Mouse (Mus musculus) gastrocnemius, postnatal 25 days (tissue): ENCODE results near the gene Lrrc51. TPM values are rescaled to one million over a fixed set of nuclear protein-coding genes. Genes with fewer than 3 reads are reported as not detected.
"Not testable (repeated sequence)": the region's sequence is repeated elsewhere in the genome, so short reads cannot be mapped to it uniquely, and the experiment has no call there.

Experiments used
- DNase-seq: peaks from one replicate; pipeline ENCODE4 v3.0.0; 2022
- long read RNA-seq, 2 experiments: library from polyadenylated mRNA; stranded (forward); transcript quantifications; one replicate each; pipeline ENCODE4 v2.0.0; 2021
- total RNA-seq, 2 experiments: library from RNA; stranded (reverse); gene quantifications; 1 replicate in 1 of 2; 2 replicates in 1 of 2; pipeline ENCODE4 v1.2.3; 2021

The Lrrc51 gene
- total RNA-seq = 1 to 10 TPM; 3.0 to 4.2 TPM
- long read RNA-seq, experiment 1, partial matches to known transcripts = 0 of 9 reads
- long read RNA-seq, experiment 1, other reads (novel, unspliced or antisense) = 7 of 9 reads
- long read RNA-seq, experiment 2, partial matches to known transcripts = 0 of 5 reads
- long read RNA-seq, experiment 2, other reads (novel, unspliced or antisense) = 4 of 5 reads

DNA sequence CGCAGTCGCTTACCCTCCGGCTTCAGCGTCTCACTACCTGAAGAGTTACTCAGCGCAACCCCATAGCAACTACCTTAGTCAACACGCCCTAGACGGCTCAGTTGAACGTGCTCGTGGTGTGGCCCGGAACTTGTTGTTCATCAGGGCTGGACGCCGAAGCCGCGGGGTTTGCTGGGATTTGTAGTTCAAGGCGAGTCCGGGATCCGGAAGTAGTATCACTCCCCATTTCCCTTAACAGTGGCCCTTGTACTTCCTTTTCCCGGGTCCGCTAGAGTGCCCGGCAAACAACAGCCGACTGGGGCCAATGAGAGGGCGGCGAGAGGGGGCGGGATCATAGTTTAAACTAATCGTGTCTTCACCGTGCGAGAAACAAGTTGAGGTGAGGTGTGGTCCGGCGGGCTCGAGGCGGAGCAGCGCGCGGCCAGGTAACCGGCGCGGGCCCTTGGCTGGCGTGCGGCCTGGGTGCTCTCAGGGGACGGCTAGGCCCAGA is at the start of gene Lrrc51, which contains the start of gene Numa1:
Gene Lrrc51 (minus strand): TSS at position 145 of the 490 bp plus-strand sequence.
Gene Numa1 (plus strand): TSS at position 361 of the 490 bp plus-strand sequence.
- DNase-seq = peak; percentile 95

DNA sequence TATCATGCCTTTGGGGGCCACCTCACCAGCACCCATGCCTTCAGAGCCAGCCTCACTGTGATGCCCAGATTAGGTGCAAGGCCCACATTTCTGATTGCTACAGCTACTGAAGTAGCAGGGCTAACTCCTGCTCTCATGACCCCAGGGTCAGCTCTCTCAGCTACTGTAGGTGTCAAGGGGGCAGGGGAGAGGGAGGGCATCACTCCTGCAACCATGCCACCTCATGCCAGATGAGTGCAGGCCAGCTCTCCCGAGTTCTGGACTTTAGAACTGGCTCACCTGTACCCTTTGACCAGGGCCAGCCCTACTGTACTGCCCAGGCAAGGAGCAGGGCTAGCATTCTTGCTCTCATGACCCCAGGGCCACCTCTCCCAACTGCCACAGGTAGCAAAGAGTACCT is 49.0 kb upstream of the Lrrc51 start:
- DNase-seq = no peak

DNA sequence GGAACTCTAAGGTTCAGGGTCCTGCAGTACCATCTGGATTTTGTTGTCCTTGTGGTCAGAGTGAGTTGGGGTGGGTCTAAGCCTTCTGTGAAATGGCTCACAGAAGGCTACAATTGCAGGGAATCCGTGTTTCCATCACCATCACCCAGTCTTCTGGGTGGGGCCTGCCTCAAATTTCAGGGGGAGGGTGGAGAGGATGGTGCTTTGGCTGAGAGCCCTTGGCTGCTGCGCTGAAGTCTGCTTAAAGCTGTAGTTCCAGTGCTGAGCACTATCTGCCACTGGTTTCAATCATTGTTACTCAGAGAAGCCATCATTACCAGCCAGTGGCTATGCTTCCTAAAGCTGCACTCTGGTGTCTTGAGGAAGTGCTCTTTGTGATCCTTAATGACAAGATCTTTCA is 40.8 kb upstream of the Lrrc51 start:
- peak; percentile 67 for DNase-seq

DNA sequence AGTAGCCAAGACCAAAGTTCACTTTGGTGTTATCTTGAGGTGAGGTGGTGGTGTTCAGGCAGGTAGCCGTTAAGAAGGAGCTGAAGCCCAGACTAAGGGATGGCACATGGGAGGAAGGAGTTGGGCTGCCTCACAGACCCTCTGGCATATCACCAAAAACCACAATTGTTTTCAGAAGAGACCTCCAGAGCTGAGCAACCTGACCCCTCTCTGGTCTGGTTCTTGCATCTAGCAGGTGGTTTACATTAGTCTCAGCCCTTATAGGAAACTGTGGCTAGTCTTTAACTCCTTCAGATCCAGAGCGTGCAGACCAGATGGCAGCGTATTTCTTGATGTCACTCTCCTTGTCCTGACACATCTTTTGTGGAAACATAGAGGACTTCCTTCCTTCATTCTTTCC is 40.0 kb upstream of the Lrrc51 start:
- no peak for DNase-seq

DNA sequence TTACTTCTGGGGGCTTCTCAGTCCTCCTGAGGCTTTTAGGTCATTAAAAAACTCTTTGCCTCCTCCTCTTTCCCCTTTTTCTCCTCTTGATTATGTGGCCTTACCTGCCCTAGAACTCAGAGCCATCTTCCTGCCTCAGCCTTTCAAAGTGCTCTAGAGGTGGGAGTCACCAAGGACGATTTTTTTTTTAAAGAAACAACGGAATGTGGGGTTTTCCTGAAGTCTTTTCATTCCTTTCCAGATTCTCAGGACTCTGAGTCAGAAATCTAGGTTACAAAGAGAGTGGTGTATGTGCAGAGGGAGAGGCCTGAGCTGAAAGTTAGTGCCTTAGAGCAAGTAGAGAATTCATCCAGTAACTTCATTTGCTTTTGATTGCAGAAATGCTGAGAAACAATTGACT is 38.0 kb upstream of the Lrrc51 start:
- DNase-seq = no peak

DNA sequence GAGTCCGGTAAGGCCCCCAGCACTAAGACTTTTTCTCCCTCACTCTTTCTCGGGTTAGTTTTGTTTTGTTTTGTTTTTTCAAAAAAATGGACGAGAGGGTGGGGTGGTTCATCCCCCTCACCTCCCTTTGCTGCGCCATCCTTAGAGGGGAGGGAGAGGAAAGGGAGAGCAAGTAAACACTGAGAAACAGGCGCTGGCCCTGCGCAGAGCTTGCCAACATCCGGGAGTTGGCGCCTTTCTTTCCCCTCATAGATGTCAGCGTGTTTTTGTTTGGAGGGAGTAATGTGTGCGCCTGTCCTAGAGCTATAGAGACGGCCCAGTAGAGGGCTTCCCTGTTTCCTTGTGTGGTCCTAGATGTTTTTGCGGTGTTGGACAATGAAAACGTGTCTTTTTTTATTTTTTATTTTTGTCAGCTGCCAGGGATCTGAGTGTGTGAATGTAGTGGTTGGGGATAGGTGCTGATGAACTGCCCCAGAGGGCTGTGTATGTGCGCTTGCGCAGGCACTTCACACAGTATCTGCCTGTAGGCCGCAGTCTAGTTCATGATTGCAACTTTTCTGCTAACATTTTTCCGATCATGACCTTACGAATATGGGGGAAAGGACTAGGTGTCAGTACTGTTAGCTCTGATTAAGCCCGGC is 37.2 kb upstream of the Lrrc51 start:
- peak; percentile 78 for DNase-seq

DNA sequence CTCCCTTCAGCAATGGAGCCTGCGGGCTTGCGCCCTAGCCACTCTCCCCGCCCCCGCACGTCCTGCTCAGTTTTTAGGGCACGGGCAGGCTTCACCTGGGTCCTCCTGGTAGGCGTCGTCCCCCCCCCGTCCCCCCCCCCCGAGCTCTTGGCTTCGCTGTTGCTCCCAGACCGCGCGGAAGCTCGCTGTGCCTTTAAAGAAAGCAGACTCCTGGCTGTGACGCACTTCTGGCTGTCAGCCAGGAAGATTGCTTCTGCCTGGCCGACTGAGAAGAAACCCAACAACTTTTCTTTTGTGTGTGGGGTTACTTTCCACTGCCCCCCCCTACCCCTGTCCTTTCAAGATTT is 36.7 kb upstream of the Lrrc51 start:
- DNase-seq = peak; percentile 86

DNA sequence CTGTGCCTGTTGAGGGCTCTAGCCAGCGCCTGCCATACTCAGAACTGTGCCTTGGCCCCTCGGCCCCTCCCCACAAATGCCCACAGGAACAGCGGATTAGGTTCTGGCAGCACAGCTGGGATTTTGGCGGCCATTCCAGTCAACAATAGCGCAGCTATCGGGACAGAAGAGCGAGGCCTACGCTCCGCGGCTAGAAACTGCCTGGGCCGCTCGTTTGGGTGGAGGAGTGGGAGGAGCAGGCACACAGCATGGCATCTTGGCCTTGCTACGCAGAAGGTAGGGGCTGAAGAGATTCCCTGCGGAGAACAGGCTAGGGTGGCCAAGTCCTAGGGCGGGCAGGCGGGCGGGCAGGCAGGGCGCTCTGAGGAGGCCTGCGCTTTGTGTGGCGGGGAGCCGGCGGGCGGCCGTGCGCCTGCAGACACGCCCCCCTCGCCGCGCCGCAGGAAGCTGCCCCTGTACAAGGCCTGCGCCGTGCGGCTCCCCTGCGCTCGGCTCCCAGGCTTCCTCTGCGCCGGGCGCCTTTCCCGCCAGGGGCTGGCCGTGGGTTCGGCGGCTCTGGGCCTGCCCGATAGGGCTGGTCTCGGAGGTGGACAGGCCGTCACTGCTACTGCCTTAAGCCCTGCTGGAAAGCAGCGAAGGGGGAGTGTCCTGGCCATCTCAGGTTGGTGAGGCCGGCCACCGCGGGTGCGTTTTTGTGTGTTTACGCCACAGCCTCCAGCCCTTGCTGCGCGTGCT is 36.2 kb upstream of the Lrrc51 start:
- DNase-seq = peak; percentile 87

DNA sequence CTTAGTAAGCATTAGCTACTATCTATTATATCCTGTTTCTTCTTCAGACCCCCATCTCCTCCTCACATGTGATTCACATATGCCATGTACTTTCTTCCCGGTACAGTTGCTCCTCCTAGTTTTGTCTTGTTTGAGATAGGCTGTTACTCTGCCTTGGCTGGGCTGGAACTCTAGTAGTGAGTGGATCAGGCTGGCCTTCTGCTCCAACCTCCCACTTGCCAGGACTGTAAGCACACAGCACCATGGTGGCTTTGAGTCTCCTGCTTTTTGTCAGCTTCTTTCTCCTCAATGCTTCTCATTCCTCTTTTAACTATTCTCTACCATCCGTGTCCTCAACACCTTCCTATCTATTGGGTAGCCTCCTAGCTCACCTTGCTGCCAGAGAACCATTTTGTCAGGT is 35.1 kb upstream of the Lrrc51 start:
- DNase-seq = no peak

DNA sequence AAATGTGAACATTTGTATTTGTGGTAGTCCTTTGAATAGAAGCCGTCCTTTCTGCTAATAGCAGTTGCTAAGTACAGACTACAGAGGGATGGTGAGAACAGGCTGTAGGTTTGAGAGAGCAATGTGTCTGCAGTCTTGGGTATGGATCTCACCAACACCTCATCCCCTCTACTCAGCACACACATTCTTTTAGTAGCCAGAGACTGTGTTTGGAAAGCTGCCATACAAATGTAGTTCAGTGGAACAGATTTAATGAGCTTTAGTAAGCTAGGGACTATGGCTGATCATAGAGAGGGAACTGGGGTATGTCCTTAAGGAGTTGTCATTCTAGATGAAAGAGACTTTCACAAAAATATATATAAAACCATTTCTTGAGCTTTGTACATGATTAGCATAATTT is 33.6 kb upstream of the Lrrc51 start:
- DNase-seq = no peak

DNA sequence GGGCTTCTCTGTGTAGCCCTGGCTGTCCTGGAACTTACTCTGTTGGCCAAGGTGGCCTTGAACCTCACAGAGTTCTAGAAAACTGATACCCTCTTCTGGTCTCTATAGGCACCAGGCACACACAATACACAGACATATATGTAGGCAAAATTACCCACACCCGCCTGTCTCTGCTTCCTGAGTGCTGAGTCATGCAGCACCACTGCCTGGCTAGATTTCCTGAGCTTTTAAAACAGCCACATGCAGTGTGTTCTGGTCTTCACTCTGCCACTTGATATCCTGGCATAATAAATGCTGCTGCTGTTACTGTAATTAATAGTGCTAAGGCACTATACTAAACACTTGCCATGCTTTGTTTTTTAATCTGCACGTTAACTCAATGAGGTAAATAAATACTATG is 31.9 kb upstream of the Lrrc51 start:
- DNase-seq = no peak

DNA sequence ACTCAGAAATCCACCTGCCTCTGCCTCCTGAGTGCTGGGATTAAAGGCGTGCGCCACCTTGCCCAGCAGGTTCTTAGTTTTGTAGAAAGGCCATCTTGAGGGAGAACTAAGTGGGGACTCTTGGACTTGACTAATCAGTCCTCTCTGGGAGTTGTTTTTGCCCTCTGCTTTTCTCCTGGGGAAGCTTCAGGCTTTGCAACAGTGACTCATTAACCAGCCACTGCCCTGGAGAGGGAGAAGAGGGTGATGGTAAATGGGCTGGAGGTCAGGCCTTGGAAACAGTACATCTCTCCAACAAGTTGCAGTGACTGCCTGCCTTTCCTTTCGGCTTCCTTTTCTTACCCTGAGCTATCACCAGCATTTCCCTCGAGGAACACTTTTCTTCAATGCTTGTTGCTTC is 30.9 kb upstream of the Lrrc51 start:
- no peak for DNase-seq

DNA sequence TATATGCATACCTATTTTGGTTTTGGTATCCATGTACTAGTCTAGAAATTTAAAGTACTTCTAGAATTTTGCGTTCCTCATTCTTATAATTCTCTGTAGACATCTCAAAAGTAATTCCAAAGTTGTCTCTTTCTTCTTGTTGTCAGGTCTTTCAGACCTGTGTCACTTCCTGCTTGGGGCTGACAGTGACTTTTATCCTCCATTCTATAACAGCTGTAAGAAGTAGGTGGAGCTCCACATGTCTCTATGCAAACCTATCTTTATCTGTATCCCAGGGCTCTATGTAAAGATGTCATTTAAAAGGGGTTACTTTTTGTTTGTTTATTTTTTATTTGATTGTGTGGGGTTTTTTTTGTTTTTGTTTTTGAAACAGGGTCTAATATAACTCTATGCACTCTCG is 29.9 kb upstream of the Lrrc51 start:
- no peak for DNase-seq

DNA sequence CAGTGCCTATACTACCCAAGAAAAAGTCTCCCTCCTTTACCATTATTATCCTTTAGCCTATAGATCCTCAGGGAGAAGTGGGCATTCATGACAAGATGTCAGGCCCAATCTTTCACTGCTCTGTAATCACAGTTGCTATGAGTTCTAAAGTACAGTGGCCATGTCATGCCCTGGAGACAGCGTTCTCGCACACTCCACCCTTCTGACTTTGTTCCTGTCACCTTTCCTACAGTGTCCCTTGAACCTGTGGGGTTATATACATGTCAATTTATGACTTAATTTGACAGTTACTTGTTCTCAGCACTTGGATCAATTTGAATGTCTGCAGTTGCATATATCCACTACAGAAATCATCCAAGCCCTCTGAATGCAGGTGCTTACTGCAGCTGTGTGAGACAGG is 29.1 kb upstream of the Lrrc51 start:
- DNase-seq = no peak

DNA sequence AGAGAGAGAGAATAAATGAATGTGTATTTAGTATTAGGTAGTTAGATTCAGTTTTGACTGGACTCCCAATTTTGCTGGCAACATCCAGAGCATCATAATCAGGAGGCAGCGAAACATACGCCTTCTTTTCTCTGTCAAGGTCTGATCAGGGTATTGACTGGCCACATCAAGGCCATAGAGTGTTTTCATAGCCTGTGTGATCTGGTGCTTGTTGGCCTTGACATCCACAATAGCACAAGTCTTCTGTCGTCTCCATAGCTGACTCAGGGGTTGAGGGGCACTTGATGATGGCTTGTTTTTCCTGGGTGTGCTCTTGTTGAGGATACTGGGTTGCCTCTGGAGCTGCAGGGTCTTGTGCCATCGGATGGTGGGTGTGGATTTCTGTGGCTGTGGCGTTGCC is 23.2 kb upstream of the Lrrc51 start:
- DNase-seq = no peak

DNA sequence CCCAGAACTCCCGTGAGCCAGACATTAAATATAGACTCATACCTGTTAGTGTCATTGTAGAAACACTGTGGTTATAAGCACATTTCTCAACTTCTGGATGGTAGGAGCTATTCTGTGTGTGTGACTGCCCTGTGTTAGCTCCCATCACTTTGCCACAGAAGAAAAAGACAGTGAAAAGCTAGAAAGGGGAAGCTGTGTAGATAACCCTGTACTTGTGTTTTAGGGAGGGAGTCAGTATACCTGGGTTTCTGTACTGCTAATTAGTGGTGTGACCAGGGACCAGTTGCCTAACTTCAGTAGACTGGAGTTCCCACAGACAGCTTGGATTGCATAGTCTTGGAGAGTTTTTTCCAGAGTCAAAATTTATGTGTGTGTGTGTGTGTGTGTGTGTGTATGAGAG is 22.8 kb upstream of the Lrrc51 start:
- no peak for DNase-seq

DNA sequence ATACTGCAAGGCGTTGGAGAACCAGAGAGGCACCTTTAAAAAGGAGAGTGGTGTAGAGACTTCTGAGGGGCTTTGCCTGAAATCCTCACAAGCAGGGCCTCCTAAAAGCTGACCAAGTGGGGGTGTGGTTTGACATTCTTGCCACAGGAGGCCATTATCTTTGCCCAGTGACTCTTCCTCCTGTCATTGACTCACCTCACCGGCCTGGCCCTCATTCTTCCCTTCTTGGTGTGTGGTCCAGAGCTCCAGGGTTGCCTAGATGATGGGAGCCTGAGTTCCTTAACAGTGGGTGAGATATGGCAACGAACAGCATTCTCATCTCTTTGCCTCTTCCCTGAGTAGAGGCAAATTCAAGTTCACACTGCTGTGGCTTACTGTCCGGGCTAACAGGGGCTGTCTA is 22.2 kb upstream of the Lrrc51 start:
- DNase-seq = no peak

DNA sequence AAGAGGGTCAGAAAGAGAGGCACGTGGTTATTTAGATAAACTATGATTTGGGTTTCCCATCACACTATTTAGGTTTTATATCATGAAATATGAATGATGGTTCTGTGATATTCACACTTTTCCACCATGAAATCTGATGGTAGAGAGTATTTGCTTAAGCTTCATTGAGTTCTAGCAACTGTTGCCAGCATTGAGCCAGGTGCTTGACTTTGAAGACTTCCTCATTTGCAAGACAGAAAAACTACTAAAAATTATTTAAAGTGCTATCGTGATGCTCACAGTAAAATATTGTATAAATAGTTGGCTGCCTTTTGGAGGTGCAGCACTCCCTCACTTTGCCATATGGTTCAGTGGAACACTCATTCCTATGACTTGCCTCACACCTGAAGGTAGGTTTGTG is 21.6 kb upstream of the Lrrc51 start:
- no peak for DNase-seq

DNA sequence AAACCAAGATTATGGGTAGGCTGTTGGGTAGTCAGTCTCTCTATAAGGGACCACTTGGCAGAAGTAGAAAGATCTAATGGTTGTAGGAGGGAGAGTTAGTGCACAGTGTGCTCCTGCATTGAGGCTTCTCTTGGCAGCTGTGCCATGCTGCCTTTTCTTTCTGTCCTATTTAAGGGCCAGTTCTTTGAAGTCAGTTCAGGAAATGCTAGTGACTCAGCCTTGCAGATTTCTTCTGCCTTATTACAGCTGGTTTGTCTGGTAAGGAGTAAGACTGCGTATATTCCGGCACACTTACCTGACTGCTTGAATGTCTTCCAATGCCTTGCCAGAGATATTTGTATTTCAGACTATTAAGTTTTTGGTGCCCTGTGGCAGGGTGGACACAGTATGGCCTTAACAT is 20.5 kb upstream of the Lrrc51 start:
- no peak for DNase-seq

DNA sequence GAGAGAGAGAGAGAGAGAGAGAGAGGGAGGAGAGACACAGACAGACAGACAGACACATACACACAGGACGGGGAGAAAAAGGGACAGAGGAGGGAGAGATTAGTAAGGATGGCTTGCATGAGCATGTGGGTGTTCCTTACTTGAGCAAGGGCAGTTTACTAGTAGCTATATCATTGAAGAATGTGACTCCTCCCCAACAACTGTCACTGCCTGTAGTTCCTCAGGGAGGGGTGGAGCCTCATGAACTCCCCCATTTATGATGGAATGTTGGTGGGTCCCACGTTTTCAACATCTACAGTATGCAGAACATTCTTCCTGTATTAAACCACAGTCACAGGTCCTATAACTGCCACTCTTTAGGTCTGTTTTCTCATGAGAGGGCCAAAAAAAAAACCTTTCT is 18.4 kb upstream of the Lrrc51 start:
- DNase-seq = no peak

DNA sequence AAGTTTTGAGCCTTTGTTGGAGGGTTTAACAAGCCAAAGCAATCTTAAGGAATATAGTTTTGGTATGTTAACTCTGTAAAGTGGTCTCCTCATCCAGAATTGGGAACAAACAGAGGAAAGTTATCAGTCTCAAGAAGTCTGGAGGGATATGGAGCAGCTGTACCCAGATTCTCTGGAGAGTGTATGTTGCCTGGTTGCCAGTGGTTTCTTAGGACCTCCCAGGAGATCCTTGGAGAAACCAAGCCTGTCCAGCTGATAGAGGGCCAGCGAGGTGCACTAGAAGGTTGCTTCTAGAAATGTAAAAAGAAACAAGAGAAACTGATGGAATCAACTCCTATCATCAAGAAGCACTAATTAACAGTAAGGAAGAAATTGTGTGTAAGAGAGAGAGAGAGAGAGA is 18.0 kb upstream of the Lrrc51 start:
- DNase-seq = no peak

DNA sequence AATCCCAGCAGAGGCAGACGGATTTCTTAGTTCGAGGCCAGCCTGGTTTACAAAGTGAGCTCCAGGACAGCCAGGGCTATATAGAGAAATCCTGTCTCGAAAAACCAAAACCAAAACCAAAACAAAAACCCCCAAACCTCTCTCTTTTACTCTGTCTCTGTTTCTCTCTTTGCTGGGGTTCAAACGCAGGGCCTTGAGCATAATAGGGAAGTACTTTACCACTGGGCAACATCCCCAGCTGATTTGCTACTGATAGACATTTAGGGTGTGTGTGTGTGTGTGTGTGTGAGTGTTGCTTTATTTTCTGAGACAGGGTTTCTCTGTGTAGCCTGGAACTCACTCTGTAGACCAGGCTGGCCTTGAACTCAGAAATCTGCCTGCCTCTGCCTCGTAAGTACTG is 15.3 kb upstream of the Lrrc51 start:
- DNase-seq = not testable (repeated sequence)

DNA sequence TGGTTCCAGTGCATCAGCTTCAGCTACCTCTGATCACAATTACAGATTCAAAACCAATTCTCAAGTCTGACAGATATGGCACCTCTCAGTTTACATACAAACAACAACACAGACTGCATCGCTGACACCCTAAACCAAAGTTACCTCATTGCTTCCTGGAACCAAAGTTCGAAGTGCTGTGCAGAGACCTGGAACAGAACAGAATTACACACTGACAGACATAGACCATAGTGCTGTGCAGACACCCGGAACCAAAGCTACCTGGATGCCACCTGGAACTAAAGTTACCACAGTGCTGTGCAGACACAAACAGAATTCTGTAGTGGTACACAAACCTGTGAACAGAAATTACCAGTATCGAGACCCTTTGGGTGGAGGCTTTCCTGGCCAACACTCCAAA is 6.1 kb upstream of the Lrrc51 start:
- no peak for DNase-seq

DNA sequence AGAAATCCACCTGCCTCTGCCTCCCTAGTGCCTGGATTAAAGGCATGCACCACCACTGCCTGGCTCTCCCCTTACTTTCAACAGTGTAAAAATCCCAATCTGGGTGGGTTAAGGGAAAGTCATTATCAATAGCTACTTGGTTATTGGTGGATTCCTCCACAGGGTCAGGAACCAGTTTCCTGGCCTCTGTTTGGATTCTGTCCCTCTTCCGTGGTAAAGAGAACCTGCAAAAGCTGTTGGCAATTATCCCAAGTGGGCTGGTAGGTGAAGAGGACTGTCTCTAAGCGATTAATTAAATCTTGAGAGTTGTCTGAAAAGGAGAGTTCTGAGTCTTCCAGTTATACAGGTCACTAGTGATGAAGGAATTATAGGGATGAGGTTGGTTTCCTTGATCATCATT is 4.7 kb upstream of the Lrrc51 start:
- DNase-seq = no peak
